In genomic region chr9:106129072-106129471, GRCm38 (mm10) we compare ENCODE assay signal across 15 mouse cellular contexts. TPM values are rescaled to one million over a fixed set of nuclear protein-coding genes. Genes with fewer than 3 reads are reported as not detected.
"Had no signal": no experiment of that assay in that cellular context is flagged by ENCODE, and none has a peak within 500 bp of the region (broad histone marks: within the 10 kb centered on the region; RNA-seq: fewer than 3 reads in every experiment).

No protein-coding gene starts in this region.

- H3K36me3 ChIP-seq: limb, embryonic 15.5 days; liver, embryonic 12.5 days; neural tube, embryonic 15.5 days had no signal

- H3K27me3 ChIP-seq: limb, embryonic 15.5 days; liver, embryonic 12.5 days; neural tube, embryonic 15.5 days had no signal

- H3K4me1 ChIP-seq: limb, embryonic 15.5 days; liver, embryonic 12.5 days had no signal

- H3K9ac ChIP-seq: limb, embryonic 15.5 days; liver, embryonic 12.5 days; lung, embryonic 14.5 days; neural tube, embryonic 15.5 days had no signal

- ATAC-seq: liver, embryonic 12.5 days had no signal

- DNase-seq: kidney, adult 8-10 months; kidney, postnatal 25 days; layer of hippocampus, postnatal 36 days; lung, embryonic 14.5 days; lung, postnatal 10 days; lung, postnatal 4 days; right cerebral cortex, adult 18-20 months; right cerebral cortex, postnatal 25 days; thymus, postnatal 36 days had no signal

- H3K4me2 ChIP-seq: limb, embryonic 15.5 days; liver, embryonic 12.5 days; lung, embryonic 14.5 days; neural tube, embryonic 15.5 days had no signal

- H3K9me3 ChIP-seq: limb, embryonic 15.5 days; liver, embryonic 12.5 days; neural tube, embryonic 15.5 days had no signal

- H3K27ac ChIP-seq: limb, embryonic 15.5 days; liver, embryonic 12.5 days; neural tube, embryonic 15.5 days had no signal

- H3K4me3 ChIP-seq: limb, embryonic 15.5 days; liver, embryonic 12.5 days; myocyte; neural tube, embryonic 15.5 days had no signal

RNA-seq across cellular contexts. Expression of gene Col6a4, which starts 32.5 kb away (rescaled TPM):
- total RNA-seq: megakaryocyte-erythroid progenitor cell, adult 5-6 weeks had no signal
- polyA plus RNA-seq: limb, embryonic 11.5 days had no signal
